Mouse (Mus musculus): ENCODE measurements around the gene Krtap22-2. TPM values are rescaled to one million over a fixed set of nuclear protein-coding genes. Genes with fewer than 3 reads are reported as not detected.
"Not testable (repeated sequence)": the region's sequence is repeated elsewhere in the genome, so short reads cannot be mapped to it uniquely, and the experiment has no call there.

Krtap22-2 gene
- polyA plus RNA-seq (2015; fragmentation: Nextera tagmentation; extraction: Ambion mirVana), result not detected in 2 replicates

- no peak within 1 kb of the TSS for H3K4me2 ChIP-seq
- no peaks in the 10 kb centered on the region for H3K27me3 ChIP-seq
- WGBS, result 79% methylated on average over 5 of the region's 5 CpGs
- no peak within 1 kb of the TSS for H3K9ac ChIP-seq
- no peaks in the 10 kb centered on the region for H3K9me3 ChIP-seq
- H3K4me3 ChIP-seq, result no peak within 1 kb of the TSS
- no peak within 1 kb of the TSS for H3K27ac ChIP-seq
- H3K36me3 ChIP-seq, result no peaks in the 10 kb centered on the region
- no peak for ATAC-seq (ENCODE audit: borderline replicate concordance, extremely low read depth, low FRiP score, low TSS enrichment)
- no peaks in the 10 kb centered on the region for H3K4me1 ChIP-seq
These were observed at the start of gene Krtap22-2 for GRCm38 (mm10) chr16:89010659-89011058. Krtap22-2 (minus strand) TSS chr16:89010759.

DNA sequence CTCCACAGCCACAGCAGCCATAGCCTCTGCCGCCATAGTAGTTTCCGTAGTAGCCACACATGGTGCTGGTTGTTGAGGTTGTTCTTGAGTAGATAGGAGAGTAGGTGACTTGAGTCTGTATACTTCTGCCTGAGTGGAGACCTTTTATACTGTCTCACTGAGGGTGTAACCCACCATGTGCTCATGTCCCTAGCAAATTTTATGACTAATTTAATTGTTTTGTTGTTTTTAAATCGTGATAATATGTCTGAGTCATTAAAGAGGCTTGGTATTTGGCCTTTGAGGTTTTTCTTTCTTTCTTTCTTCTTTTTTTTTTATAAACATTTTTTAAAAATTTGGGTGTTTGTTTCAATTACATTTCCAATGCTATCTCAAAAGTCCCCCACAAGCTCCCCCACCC lies 37.2 kb upstream of the Krtap22-2 start, which contains the start of gene Krtap6-5:
Gene Krtap6-5 (minus strand): TSS at position 101 of the 400 bp plus-strand sequence.
- Histone ChIP-seq H3K27ac (no peak within 1 kb of the TSS), H3K4me1 (no peaks in the 10 kb centered on the region), H3K27me3 (no peaks in the 10 kb centered on the region), H3K4me2 (no peak within 1 kb of the TSS), H3K4me3 (no peak within 1 kb of the TSS), H3K9me3 (no peaks in the 10 kb centered on the region), H3K9ac (no peak within 1 kb of the TSS), H3K36me3 (no peaks in the 10 kb centered on the region)
- WGBS, result 77% methylated on average over 3 of the region's 3 CpGs
- no peak for ATAC-seq (ENCODE audit: borderline replicate concordance, extremely low read depth, low FRiP score, low TSS enrichment)

DNA sequence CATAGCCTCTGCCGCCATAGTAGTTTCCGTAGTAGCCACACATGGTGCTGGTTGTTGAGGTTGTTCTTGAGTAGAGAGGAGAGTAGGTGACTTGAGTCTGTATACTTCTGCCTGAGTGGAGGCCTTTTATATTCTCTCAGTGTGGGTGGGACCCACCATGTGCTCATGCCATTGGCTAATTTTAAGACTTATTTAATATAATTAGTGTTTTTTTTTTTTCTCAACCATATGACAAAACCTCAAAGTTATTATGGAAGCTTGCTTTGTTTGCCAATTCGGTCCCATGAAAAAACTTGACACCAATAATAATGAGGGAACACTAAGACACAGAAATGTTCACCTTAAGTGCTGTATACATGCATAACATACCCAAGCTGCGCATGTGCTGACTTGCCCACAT lies 30.8 kb upstream of the Krtap22-2 start, which contains the start of gene Gm10228:
Gene Gm10228 (minus strand): TSS at position 101 of the 400 bp plus-strand sequence.
- H3K27ac ChIP-seq; H3K9ac ChIP-seq; H3K9me3 ChIP-seq; H3K4me3 ChIP-seq; H3K4me2 ChIP-seq; H3K36me3 ChIP-seq; H3K27me3 ChIP-seq; H3K4me1 ChIP-seq; ATAC-seq (ENCODE audit: borderline replicate concordance, extremely low read depth, low FRiP score, low TSS enrichment): not testable (repeated sequence)
- WGBS, result 79% methylated on average over 2 of the region's 4 CpGs

DNA sequence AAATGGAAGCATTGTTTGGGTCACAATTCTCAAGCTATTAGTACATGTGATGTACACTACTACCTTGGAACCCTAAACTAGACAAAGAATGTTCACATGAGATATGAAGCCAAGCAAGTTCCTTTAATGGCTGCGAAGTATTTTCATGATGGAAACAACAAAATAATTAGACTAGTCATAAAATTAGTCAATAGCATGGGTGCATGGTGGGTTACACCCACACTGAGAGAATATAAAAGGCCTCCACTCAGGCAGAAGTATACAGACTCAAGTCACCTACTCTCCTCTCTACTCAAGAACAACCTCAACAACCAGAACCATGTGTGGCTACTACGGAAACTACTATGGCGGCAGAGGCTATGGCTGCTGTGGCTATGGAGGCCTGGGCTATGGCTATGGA lies 20.8 kb upstream of the Krtap22-2 start, which contains the start of gene Krtap6-1:
Gene Krtap6-1 (plus strand): TSS at position 301 of the 400 bp plus-strand sequence.
- not testable (repeated sequence) for H3K9me3 ChIP-seq; H3K4me2 ChIP-seq; ATAC-seq (ENCODE audit: borderline replicate concordance, extremely low read depth, low FRiP score, low TSS enrichment); H3K36me3 ChIP-seq; H3K4me3 ChIP-seq; H3K9ac ChIP-seq; H3K27ac ChIP-seq; H3K27me3 ChIP-seq; H3K4me1 ChIP-seq
- WGBS, result 88% methylated on average over 3 of the region's 3 CpGs

GRCm38 (mm10) chr16:89014984-89015383 lies 4.4 kb upstream of the Krtap22-2 start, which contains the start of gene Gm10229:
Gm10229 (plus strand) TSS chr16:89015284.
- H3K4me1 ChIP-seq; H3K9me3 ChIP-seq; H3K4me2 ChIP-seq; H3K27ac ChIP-seq; ATAC-seq (ENCODE audit: borderline replicate concordance, extremely low read depth, low FRiP score, low TSS enrichment); H3K9ac ChIP-seq; H3K36me3 ChIP-seq; H3K4me3 ChIP-seq; H3K27me3 ChIP-seq: not testable (repeated sequence)
- WGBS, result 88% methylated on average over 3 of the region's 3 CpGs

DNA sequence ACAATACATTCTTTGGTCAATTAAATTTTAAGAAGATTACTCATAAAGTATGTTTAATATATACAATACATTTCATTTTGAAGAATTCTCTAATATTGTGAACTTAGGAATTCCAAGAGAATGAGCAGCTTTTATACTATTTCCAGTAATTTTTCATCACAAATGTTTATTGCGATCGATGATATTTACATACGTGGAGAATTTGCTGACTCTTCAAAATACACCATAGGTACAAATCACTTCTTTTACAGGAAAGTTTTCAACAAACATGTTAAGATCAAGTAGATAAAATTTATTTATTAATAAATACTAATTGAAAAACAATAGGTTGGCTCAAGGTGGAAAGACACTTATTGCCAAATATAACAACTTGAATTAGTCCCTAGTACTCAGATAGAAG lies 3.4 kb upstream of the Krtap22-2 start:
- Histone ChIP-seq H3K4me3 (no peak overlapping the region), H3K36me3 (no peaks in the 10 kb centered on the region), H3K9me3 (no peaks in the 10 kb centered on the region), H3K27ac (no peak overlapping the region), H3K4me1 (no peaks in the 10 kb centered on the region), H3K9ac (no peak overlapping the region), H3K27me3 (no peaks in the 10 kb centered on the region), H3K4me2 (no peak overlapping the region)
- 94% methylated on average over 3 of the region's 3 CpGs for WGBS
- no peak for ATAC-seq (ENCODE audit: borderline replicate concordance, extremely low read depth, low FRiP score, low TSS enrichment)

DNA sequence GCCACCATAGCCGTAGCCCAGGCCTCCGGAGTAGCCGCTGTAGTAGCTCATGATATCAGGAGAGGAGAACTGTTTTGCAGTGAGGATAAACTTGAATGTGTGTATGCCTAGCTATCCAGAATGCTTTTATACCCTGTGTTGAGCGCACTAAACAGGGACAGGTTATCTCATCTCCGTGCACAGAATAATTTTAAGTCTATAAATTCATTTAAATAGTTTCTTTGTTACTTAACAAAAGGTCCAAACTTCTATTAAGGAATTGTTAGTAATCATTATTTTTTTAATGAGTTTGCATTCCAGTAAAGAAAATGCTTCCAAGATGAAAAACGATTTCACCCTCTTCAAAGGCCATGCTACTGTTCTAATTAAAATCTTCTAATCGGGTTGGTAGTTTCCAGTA lies 47.8 kb downstream of the Krtap22-2 start, which contains the start of gene Krtap16-3:
Gene Krtap16-3 (minus strand): TSS at position 101 of the 400 bp plus-strand sequence.
- WGBS, result 86% methylated on average over 7 of the region's 7 CpGs
- ATAC-seq (ENCODE audit: borderline replicate concordance, extremely low read depth, low FRiP score, low TSS enrichment), result no peak

More for the DNA sequence above, 47.8 kb downstream of the Krtap22-2 start, which contains the start of gene Krtap16-3:
- no peak within 1 kb of the TSS for H3K4me3 ChIP-seq
- no peaks in the 10 kb centered on the region for H3K27me3 ChIP-seq
- no peak within 1 kb of the TSS for H3K9ac ChIP-seq
- H3K36me3 ChIP-seq, result no peaks in the 10 kb centered on the region
- H3K4me1 ChIP-seq, result no peaks in the 10 kb centered on the region
- H3K4me2 ChIP-seq, result no peak within 1 kb of the TSS
- H3K9me3 ChIP-seq, result no peaks in the 10 kb centered on the region
- H3K27ac ChIP-seq, result no peak within 1 kb of the TSS

Other genes with a start within 250 kb of the Krtap22-2 start
- gene 2310057N15Rik, start 236.6 kb downstream of the Krtap22-2 start, polyA plus RNA-seq (2015; fragmentation: Nextera tagmentation; extraction: Ambion mirVana), result not detected in 2 replicates
- not detected in 2 replicates for gene Gm5965, start 232.9 kb downstream of the Krtap22-2 start, polyA plus RNA-seq (2015; fragmentation: Nextera tagmentation; extraction: Ambion mirVana)
- gene Gm20741, start 198.5 kb downstream of the Krtap22-2 start, polyA plus RNA-seq (2015; fragmentation: Nextera tagmentation; extraction: Ambion mirVana), result not detected in 2 replicates
- gene Krtap15, start 190.5 kb downstream of the Krtap22-2 start, polyA plus RNA-seq (2015; fragmentation: Nextera tagmentation; extraction: Ambion mirVana), result not detected in 2 replicates
- gene Krtap14, start 184.6 kb downstream of the Krtap22-2 start, polyA plus RNA-seq (2015; fragmentation: Nextera tagmentation; extraction: Ambion mirVana), result not detected in 2 replicates
- gene Krtap19-1, start 141.3 kb downstream of the Krtap22-2 start, polyA plus RNA-seq (2015; fragmentation: Nextera tagmentation; extraction: Ambion mirVana), result not detected in 2 replicates
- not detected in 2 replicates for gene Krtap19-2, start 136.5 kb downstream of the Krtap22-2 start, polyA plus RNA-seq (2015; fragmentation: Nextera tagmentation; extraction: Ambion mirVana)
- gene Krtap19-3, start 132.7 kb downstream of the Krtap22-2 start, polyA plus RNA-seq (2015; fragmentation: Nextera tagmentation; extraction: Ambion mirVana), result not detected in 2 replicates
- gene Krtap19-4, start 125.7 kb downstream of the Krtap22-2 start, polyA plus RNA-seq (2015; fragmentation: Nextera tagmentation; extraction: Ambion mirVana), result not detected in 2 replicates
- gene Krtap19-5, start 114.3 kb downstream of the Krtap22-2 start, polyA plus RNA-seq (2015; fragmentation: Nextera tagmentation; extraction: Ambion mirVana), result not detected in 2 replicates
- gene Krtap19-9b, start 78.5 kb downstream of the Krtap22-2 start, polyA plus RNA-seq (2015; fragmentation: Nextera tagmentation; extraction: Ambion mirVana), result not detected in 2 replicates
- not detected in 2 replicates for gene Krtap16-3, start 47.9 kb downstream of the Krtap22-2 start, polyA plus RNA-seq (2015; fragmentation: Nextera tagmentation; extraction: Ambion mirVana)
- gene Gm10229, start 4.5 kb upstream of the Krtap22-2 start, polyA plus RNA-seq (2015; fragmentation: Nextera tagmentation; extraction: Ambion mirVana), result not detected in 2 replicates
- not detected in 2 replicates for gene Krtap6-1, start 20.9 kb upstream of the Krtap22-2 start, polyA plus RNA-seq (2015; fragmentation: Nextera tagmentation; extraction: Ambion mirVana)
- not detected in 2 replicates for gene Gm10228, start 30.7 kb upstream of the Krtap22-2 start, polyA plus RNA-seq (2015; fragmentation: Nextera tagmentation; extraction: Ambion mirVana)
- not detected in 2 replicates for gene Krtap6-5, start 37.1 kb upstream of the Krtap22-2 start, polyA plus RNA-seq (2015; fragmentation: Nextera tagmentation; extraction: Ambion mirVana)
- not detected in 2 replicates for gene 1110025L11Rik, start 53.2 kb upstream of the Krtap22-2 start, polyA plus RNA-seq (2015; fragmentation: Nextera tagmentation; extraction: Ambion mirVana)
- gene Krtap6-3, start 73.3 kb upstream of the Krtap22-2 start, polyA plus RNA-seq (2015; fragmentation: Nextera tagmentation; extraction: Ambion mirVana), result not detected in 2 replicates
- gene Gm6358, start 130.1 kb upstream of the Krtap22-2 start, polyA plus RNA-seq (2015; fragmentation: Nextera tagmentation; extraction: Ambion mirVana), result not detected in 2 replicates
- not detected in 2 replicates for gene Gm10061, start 140.3 kb upstream of the Krtap22-2 start, polyA plus RNA-seq (2015; fragmentation: Nextera tagmentation; extraction: Ambion mirVana)
- gene Gm9789, start 147.2 kb upstream of the Krtap22-2 start, polyA plus RNA-seq (2015; fragmentation: Nextera tagmentation; extraction: Ambion mirVana), result not detected in 2 replicates
- not detected in 2 replicates for gene Gm7735, start 158.7 kb upstream of the Krtap22-2 start, polyA plus RNA-seq (2015; fragmentation: Nextera tagmentation; extraction: Ambion mirVana)
- not detected in 2 replicates for gene 1110057P08Rik, start 164.0 kb upstream of the Krtap22-2 start, polyA plus RNA-seq (2015; fragmentation: Nextera tagmentation; extraction: Ambion mirVana)
- not detected in 2 replicates for gene Krtap20-2, start 195.1 kb upstream of the Krtap22-2 start, polyA plus RNA-seq (2015; fragmentation: Nextera tagmentation; extraction: Ambion mirVana)

All from lung, embryonic 15.5 days (tissue).